ENCODE assay signal across 11 mouse cellular contexts in genomic region chr4:95738725-95739124, GRCm38 (mm10).
DNase-seq lines count a peak whose midpoint lies in the region; ATAC-seq and TF ChIP-seq lines count a peak whose summit lies in the region.
"Had no signal": no experiment of that assay in that cellular context is flagged by ENCODE, and none has a peak within 500 bp of the region (broad histone marks: within the 10 kb centered on the region; RNA-seq: fewer than 3 reads in every experiment).

No protein-coding gene starts in this region.

- H3K4me1 ChIP-seq in heart, embryonic 10.5 days = peaks cover 31% of the 10 kb centered on the region
- H3K4me1 ChIP-seq in lung, embryonic 15.5 days = peaks cover 19% of the 10 kb centered on the region
- peaks cover 5% of the 10 kb centered on the region; the same call in 1 of the 2 replicates for H3K4me1 ChIP-seq in midbrain, postnatal 0 days (ENCODE audit: insufficient read depth, low read length)

- no peaks in the 10 kb centered on the region for H3K27me3 ChIP-seq in heart, embryonic 10.5 days (ENCODE audit: insufficient read depth, poor library complexity, severe bottlenecking)
- no peaks in the 10 kb centered on the region for H3K27me3 ChIP-seq in lung, embryonic 15.5 days
- H3K27me3 ChIP-seq in midbrain, postnatal 0 days (ENCODE audit: insufficient read depth, low read length) = no peaks in the 10 kb centered on the region

- 62% methylated on average over 4 of the region's 4 CpGs for WGBS in heart, embryonic 10.5 days
- WGBS in lung, embryonic 15.5 days = 48% methylated on average over 4 of the region's 4 CpGs
- WGBS in midbrain, postnatal 0 days = 73% methylated on average over 4 of the region's 4 CpGs

- DNase-seq in heart, embryonic 10.5 days (ENCODE audit: low spot score) = no peak
- DNase-seq in heart, adult 9 months (ENCODE audit: low spot score in 2 of 2) = no peak
- no peak for DNase-seq in lung, adult 18-20 months
- peak; percentile 27 to 46 for DNase-seq in kidney, postnatal 4 days
- DNase-seq in urinary bladder, postnatal 14 days (ENCODE audit: low spot score) = no peak
- no peak for DNase-seq in midbrain, postnatal 0 days (ENCODE audit: low spot score)
- no peak for DNase-seq in spleen, postnatal 36 days (ENCODE audit: low spot score in 2 of 2)
- DNase-seq: gastrocnemius, adult 2 months; lung, adult 2 months had no signal

- no peak overlapping the region for H3K4me2 ChIP-seq in lung, embryonic 15.5 days
- H3K4me2 ChIP-seq in midbrain, postnatal 0 days (ENCODE audit: low read depth, low read length, poor library complexity, severe bottlenecking) = no peak overlapping the region

- no peaks in the 10 kb centered on the region for H3K9me3 ChIP-seq in heart, embryonic 10.5 days
- H3K9me3 ChIP-seq in lung, embryonic 15.5 days = no peaks in the 10 kb centered on the region
- H3K9me3 ChIP-seq in midbrain, postnatal 0 days (ENCODE audit: low read length) = no peaks in the 10 kb centered on the region
- H3K9me3 ChIP-seq: midbrain, embryonic 10.5 days had no signal

- no peak overlapping the region for H3K9ac ChIP-seq in lung, embryonic 15.5 days
- H3K9ac ChIP-seq in midbrain, postnatal 0 days (replicated peaks; ENCODE audit: low read length, poor library complexity, severe bottlenecking) = no peak overlapping the region

- H3K4me3 ChIP-seq in heart, embryonic 10.5 days = no peak overlapping the region
- no peak overlapping the region for H3K4me3 ChIP-seq in lung, embryonic 15.5 days
- H3K4me3 ChIP-seq in midbrain, postnatal 0 days (ENCODE audit: low read depth, low read length) = no peak overlapping the region
- H3K4me3 ChIP-seq: gastrocnemius, adult 2 months; midbrain, embryonic 10.5 days had no signal

- H3K27ac ChIP-seq in heart, embryonic 10.5 days = peak overlapping the region; percentile 62; the same call in 1 of the 2 replicates
- H3K27ac ChIP-seq in lung, embryonic 15.5 days = 0 out of 2 replicates have a peak overlapping the region, but pooled peaks have one; percentile 3
- no peak overlapping the region for H3K27ac ChIP-seq in midbrain, postnatal 0 days (ENCODE audit: low read depth, low read length)
- H3K27ac ChIP-seq: gastrocnemius, adult 2 months; midbrain, embryonic 10.5 days had no signal

- no peak for TF ChIP-seq CTCF in midbrain, postnatal 0 days (IDR thresholded peaks at IDR 0.05)

- H3K36me3 ChIP-seq in heart, embryonic 10.5 days = no peaks in the 10 kb centered on the region
- H3K36me3 ChIP-seq in lung, embryonic 15.5 days = no peaks in the 10 kb centered on the region
- no peaks in the 10 kb centered on the region for H3K36me3 ChIP-seq in midbrain, postnatal 0 days (ENCODE audit: insufficient read depth, low read length)
- H3K36me3 ChIP-seq: midbrain, embryonic 10.5 days had no signal

- ATAC-seq in lung, embryonic 15.5 days (ENCODE audit: borderline replicate concordance, extremely low read depth, low FRiP score, low TSS enrichment) = peak; percentile 23; the same call in 1 of the 2 replicates
- ATAC-seq in midbrain, postnatal 0 days (ENCODE audit: low FRiP score) = no peak

Comparison
In these comparisons a context has a peak if more than half of its experiments do, and no peak if none do; other contexts are left out.
1. DNase-seq: peak in kidney, postnatal 4 days (2 of 2); none in heart, embryonic 10.5 days (single experiment), heart, adult 9 months (0 of 2), lung, adult 18-20 months (0 of 2), urinary bladder, postnatal 14 days (single experiment), midbrain, postnatal 0 days (single experiment) and spleen, postnatal 36 days (0 of 2).